Mouse (Mus musculus) layer of hippocampus, postnatal 14 days (tissue): ENCODE measurements around the gene Nsmce1. TPM values are rescaled to one million over a fixed set of nuclear protein-coding genes. Genes with fewer than 3 reads are reported as not detected.

ENCODE experiments used
- DNase-seq, 2 experiments: peaks; one replicate each; pipeline ENCODE4 v3.0.0; 2021 to 2022; ENCODE audit warnings: low spot score in 2 of 2, mixed read lengths in 1 of 2
- total RNA-seq, 2 experiments: library from RNA; stranded (reverse); gene quantifications; 2 replicates each; pipeline ENCODE4 v1.2.3; 2021

Gene Nsmce1
- total RNA-seq, 2 experiments from 2014 or later = 16.7 to 17.8 TPM

DNA sequence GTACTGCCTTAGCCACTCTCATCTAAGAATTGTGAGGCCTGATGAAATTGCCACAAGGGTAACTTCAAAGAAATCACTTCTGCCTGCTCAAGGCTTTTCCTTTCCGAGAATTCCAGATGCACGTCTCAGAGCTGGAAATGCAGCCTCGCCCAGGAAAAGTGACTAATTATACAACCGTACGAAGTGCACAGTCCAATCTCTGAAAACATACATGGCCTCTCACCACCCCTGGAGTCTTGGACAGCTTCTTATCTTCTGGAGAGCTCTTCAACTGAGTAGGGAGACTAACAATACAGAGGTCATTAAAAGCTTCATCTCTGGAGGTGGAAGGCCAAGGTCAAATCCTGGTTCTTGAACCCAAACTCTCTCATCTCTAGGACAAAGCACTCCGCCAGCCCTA is 1.2 kb upstream of the Nsmce1 start:
- no peak for DNase-seq

DNA sequence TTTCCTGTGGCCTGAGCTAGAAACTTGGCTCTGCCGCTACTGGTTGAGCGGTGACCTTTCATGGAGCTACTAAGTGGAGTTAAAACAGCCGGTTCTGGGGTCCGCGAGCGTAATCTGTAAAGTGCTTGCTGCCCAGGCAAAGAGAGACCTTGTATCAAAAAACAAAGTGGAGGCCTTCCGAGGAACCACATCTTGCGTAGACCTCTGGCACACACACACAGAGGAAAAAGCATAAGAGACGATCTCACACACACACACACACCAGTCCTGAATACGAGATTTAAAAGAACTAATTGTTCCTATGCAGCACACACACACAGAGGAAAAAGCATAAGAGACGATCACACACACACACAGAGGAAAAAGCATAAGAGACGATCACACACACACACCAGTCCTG is 364 bp upstream of the Nsmce1 start:
- no peak for DNase-seq

DNA sequence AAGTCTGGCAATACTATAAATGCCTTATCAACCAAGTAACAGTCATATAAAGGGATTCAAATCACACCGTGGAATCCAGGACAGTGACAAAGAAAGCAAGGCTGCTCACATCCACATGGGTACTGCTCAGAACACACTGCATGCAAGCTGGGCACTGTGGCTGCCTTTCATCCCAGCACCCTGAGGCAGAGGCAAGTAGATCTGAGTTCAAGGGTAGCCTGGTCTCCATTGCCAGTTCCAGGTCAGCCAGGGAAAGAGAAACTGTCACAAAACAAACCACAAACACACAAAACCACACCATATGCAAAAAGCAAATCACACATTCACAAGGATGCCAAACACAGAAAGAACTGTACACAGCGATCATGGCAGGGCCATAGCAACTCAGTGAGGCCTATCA is 1.8 kb downstream of the Nsmce1 start:
- DNase-seq = no peak

DNA sequence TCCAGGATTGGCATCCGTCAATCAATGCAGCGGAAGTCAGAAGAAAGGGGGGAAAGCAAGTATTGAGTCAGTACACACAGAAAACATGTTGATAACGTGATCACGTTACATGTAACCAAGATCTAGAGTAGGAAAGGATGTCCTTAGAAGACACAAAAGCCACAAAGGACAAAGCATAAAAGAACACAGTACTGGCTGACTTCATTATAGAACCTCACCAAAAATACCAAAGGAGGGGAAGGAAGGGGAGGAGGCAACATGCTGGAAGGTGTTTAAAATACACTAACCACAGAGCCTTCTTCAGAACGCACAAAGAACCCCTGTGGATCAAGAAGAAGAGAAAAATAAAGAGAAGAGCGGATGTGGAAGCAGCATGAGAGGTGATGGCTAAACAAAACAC is 2.7 kb downstream of the Nsmce1 start:
- no peak for DNase-seq

DNA sequence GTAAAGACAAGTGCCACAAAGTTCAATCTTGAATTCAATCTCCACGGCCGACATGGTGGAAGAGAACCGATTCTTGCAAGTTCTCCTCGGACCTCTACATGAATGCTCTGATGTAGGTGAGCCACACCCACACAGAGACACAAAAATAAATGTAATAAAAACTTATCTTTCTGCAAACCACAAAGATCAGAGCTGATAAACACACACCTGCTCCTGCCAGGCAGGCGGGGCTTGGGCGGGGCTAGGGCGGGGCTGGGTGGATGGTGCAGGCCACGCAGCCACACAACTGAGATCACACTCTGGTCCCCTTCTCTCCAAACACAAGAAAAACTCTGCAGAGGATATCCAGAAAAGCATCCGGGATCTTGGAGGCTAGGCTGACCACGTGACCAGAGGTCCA is 4.3 kb downstream of the Nsmce1 start:
- no peak for DNase-seq

DNA sequence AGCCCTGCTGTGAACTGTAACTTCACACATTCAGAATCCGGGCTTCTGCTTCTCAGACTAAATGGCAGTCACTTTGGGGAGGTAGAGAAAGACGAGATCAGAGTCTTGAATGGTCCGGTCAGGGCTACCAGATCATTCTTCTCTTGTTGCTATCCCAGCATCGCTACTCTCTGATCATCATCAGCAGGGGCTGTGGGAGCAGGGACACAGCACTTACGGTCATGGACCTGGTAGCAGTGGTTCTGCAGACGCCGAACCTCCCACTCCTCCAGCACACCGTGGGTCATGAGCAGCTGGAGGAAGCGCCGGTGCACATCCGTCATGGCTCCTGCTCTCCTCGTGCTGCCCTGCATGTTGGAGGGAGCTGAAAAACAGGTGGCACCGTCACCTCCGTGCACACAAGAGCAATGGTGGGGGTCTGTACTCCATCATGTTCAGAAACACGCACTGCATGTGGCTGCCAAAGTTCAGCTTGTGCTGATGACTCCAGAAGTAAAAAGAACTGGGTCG is 5.2 kb downstream of the Nsmce1 start:
- DNase-seq = no peak

DNA sequence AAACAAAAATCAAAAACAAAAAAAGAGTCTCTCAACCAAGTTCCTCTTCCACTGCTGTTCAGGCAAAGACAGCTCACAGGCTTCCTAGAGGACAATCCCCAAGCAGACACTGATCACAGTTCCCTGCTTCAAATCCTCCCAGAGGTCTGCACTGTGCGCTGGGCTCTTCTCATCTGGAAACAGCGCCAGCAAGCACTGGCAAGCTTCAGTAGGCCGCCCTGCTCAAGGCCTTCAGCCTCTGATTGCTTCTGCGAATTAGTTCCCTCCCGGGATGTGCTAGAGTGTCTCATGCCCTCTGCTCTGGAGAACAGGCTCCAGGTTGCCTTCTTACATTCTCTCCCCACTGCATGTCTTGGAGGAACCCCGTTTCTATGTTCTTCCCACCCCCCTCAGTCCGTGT is 6.6 kb downstream of the Nsmce1 start:
- no peak for DNase-seq

DNA sequence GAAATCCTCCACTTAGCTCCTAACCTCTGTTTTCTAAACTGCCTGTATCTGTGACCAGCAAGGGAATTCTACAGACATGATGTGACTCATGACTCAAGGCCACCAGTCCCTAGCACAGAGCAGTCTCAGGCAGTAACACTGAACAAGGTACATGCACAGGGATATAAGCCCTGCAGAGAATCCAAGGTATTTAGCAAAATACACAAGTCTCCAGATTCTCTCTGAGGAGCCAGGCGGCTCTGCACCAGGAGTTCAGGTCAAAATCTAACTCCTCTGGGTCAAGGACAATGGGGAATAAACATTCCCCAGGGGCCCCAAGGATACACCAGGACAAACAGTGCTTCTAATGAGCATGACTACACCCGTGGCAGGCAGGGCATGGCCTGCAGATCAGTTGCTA is 8.5 kb downstream of the Nsmce1 start:
- no peak for DNase-seq

DNA sequence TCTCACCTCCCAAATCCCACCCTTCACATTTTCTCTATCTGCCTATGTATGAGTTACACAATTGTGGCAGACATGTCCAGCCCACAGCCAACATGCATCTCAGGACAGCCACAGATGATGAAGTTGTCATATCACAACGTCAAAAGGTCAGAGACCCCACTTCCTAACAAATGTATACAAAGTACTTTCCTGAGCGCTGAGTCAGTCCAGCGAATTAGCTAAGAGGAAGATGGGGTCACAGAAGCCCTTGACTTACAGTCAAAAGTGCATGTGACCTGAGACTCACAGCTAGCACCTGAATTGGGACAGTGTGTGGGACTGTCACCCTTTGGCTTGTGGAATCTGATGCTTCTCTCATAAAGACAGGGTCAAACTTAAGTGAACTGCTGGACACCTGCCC is 9.1 kb downstream of the Nsmce1 start:
- no peak for DNase-seq

DNA sequence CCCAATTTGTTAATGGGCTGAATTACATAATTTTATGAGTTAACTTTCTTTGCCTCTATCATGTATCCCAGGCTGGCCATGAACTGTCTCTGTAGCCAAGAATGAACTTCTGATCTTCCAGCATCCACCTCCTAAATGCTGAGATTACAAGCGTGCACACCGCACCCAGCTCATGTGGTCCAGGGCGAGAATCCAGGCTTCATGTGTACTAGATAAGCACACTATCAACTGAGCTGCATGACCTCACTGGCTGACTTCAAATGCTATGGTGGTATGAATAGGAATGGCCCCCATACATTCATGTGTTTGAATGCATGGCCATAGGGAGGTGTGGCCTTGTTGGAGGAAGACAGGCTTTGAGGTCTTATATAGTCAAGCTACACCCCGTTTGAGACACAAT is 10.9 kb downstream of the Nsmce1 start:
- no peak for DNase-seq

DNA sequence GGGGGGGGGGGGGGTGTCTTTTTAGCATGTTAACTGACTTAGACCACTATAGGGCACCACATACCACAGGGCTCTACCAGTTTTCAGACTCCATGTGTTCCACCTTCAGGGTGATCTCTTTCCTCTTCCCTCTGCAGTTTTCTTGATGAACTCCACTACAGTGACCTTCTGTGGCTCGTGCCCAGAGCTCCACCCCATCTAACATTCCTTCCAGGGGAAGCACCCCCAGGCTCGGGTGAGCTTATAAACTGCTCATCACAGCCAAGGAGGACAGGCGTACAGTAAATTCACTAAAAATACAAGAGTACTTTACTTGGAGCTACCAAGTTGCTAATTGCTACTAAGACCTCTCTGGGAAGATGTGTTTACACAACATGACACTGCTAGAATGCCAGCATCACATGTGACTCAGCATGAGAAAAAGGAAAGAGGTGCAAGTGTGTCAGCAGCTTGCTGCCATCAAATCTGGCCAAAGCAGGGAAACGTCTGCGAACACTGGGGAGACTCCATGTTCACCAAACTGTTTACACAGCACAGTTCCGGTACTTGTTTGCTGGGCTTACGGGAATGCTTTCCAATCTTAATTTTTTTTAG is 12.9 kb downstream of the Nsmce1 start:
- no peak for DNase-seq

DNA sequence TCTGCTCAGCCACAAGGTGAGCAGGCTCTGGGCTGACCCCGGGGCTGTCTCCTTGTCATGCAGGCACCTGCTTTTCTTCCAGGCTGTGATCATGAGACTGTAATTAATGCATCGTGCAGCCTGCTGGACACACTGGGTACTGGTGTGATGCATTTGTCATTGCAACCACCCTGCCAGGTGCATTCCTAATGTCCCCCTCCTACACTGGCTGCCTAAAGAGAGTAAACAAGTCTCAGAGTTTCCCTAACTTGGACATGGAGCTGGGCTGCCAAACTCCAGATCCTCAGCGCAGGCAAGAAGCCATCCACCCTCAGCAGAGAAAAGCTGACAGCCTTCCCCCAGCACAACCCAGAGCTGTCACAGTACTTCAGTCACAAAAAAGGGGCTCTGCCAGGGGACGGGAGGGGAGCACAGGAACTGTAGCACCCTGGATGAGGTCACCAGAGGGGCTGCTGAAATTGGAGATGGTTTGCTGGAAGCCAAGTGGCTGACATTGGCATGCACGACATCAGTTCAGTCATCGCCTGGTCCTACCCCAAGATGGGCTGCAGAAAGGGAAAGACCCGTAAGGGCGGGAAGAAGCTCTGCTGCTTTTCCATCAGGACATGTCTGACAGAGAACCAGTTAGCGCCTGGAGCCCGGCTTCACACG is 15.7 kb downstream of the Nsmce1 start:
- no peak for DNase-seq

DNA sequence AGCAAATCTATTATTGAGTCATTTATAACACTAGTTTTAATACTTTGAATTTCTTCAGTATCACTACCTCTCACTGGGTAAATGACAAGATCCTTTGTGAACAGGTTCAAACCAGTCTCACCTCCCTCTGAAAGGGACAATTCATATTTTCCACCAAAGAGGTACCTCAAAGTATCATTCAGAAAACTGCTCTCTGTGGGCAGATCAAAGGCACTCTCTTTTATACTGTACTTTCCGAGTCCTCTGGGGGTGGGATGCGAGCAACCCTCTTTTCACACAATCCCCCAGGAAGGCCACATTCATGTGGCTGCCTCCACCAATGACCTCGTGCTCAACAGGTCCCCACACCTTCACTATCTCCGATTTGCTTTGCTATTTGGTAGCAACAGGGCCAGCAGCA is 16.9 kb downstream of the Nsmce1 start:
- no peak for DNase-seq

DNA sequence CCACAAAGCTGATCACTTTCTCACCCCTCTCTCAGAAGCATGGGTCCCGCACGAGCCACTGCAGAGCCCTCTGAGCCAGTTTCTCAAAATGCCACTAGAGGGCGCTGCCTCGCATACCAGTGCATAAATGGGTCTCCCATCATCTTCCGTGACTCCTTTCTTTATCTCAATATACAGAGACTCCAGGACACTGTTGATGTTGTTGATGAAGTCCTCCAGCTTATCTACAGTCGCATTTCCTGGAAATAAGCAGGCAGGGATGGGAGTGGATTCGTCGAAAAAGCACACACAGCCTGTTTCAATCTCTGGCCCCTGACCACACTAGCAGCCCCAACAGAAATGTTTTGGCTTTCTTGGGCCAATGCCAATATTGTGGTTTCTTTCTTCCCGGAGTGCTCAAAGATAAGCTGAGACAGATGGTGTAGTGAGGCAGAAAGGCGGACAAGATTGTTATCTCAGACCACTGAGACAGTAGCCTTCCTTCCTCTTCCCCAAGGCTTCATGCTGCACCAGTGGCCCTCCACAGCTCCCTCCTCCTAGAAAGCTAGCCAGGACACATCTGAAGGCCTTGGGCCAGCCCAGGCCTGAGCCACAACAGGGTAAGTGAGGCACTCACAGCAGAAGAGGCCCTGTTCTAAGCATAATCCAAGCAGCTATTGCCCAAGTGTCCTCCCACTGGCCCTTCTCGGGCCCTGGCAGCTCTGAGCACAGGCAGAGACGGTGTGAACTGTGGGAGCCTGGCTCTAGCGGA is 19.2 kb downstream of the Nsmce1 start:
- DNase-seq = peak; percentile 77 to 81

DNA sequence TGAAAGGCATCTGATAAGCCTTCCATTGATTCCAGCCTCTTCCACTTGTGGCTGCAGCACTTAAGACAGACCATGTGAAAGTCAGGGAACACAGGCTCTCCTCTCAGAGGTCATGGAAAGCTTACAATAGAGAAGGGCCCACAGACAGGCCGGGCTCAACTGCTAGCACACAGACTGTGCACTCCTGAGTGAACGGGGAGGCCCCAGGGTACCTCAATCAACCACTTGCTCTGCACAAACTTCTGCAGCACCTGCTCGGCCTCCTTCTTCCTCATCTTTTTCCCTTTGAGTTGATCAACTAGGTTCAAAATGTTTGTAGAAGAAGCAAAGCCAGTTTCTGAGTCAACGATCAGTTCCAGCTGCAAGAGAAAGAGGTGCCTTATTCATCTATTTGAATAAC is 20.5 kb downstream of the Nsmce1 start:
- DNase-seq = no peak

DNA sequence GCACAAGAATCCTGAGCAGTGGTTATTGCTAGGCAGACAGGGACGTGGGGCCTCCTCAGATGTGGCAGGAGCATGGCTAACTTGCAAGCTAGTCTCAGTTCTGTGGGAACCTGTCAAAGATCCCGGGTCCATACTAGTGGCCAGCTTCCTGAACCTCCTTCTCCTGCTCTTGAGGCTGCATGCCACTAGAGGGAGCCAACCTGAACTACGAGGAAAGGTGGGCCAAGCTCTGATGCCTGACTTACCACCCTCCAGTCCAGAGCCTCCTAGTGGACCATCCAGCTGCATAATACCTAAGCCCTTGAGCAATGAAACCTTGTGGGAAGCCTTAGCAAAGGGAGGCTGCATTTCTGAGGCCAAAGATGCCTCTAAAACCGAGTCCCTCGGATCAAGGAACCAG is 21.5 kb downstream of the Nsmce1 start:
- peak; percentile 39 to 55 for DNase-seq

DNA sequence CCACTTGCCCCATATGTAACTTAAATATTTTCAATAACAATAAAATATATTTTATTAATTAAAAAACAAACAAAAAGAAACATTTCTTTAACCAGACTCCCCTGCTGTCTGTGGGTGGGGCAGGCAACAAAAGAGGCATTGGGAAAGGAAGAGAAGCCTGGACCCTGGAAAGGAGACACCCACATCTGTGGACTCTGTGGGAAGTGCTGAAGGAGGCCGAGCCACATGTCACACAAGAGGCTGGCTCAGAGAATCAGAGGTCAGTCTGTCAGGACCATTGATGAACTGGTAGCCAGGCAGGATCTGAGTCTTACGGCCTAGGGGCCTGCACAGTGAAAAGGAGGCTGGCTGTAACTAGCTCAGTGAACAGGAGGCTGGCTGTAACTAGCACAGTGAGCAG is 29.2 kb downstream of the Nsmce1 start:
- DNase-seq = no peak

DNA sequence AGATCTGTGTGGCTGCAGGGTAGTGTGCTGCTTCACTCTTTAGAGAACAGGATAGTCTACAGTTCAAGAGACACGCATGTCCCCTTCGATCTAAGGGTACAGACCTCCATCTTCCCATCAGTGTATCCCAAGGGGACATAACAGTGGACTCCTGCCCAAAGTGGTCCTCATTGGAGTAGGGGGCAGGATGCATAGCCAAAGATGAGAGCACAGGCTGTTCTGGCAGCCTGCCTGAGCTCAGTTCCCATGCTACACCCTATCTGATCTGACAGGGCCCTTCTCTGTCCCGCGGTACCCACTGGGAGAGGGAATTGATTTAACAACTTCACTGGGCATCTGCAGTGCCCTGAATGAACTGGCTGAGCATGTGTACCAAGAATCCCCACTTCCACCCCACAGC is 37.7 kb downstream of the Nsmce1 start:
- DNase-seq = no peak

DNA sequence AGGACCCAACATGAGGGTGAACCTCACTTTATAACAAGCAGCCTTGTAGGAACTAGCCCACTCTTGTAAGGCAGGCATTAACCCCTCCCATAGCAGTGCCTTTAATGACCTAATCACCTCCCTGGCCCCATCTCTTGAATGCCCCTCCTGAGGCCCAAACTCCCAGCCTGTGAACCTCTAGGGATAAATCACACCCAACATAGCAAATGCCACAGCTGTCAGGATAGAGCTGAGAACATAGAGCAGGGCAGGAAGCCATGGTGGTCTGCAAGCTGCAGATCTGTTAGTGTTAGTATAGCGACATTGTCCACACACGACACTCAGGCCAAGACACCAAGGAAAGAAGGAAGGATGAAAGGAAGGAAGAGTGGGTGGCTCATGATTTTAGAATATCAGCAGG is 40.3 kb downstream of the Nsmce1 start:
- no peak for DNase-seq

DNA sequence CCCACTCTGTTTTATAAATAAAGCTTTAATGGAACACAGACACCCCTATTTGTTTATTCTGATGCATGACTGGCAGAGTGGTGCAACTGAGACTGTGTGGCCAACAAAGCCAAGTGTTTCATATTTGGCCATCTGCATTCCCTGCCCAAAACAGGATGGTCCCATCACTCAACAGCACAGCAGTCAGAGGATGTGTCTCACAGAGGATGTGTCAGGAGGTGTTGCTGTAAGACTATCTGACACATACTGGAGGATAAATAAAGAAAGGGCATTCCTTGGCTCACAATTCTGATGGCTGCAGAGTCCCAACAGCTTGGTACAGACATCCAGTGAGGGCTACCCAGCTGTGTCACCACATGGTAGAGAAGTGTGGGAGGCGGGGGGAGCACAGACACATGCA is 40.7 kb downstream of the Nsmce1 start:
- DNase-seq = no peak

DNA sequence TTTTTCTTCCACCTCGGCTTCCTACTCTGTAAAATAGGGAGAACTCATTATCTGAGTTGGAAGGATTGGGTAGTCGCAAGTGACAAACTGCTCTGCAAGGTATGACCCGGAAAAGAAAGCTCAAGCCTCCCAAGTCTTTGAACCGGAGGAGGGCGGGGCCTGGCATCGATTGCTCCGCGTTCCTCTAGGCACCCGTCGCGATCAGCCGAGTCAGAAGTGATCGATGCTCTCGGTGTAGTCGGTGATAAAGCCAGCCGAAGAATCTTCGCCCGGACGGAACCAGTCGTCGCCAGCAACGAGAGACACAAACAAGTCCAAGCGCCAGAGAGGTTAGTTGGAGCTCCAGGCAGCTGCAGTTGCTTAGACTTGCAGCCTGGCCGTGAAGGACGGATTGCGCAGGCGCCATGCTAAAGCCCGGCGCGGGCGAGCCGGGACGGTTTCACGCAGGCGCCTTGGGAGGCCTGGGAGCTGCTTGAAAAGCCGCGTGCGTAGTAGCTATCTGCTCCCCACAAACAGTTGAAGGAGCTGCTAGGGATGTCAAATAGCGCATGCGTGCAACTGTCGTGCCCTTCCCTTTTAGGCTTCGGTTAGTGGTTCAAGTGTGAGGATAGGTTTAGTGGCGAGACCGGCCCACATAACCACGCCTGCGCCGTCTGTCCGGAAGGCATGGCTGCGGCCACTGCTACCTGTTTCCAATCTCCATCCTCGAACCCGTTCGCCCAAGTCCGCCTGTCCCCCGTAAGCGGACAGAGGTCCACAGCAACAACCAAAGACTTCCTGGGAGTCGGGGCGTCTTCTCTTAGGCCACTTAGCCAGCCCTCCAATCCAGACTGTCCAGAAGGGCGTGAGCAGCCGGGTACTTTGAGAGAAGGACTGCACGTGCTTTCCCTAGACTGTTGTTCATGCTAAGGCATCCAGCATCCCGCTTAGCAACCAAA is 46.7 kb downstream of the Nsmce1 start, which contains the start of gene Kdm8:
Kdm8 (plus strand) TSS at position 213 of the 938 bp plus-strand sequence.
- DNase-seq = peak; percentile 91 to 93
